Mouse (Mus musculus) megakaryocyte, embryonic 14.5 days (primary cell): ENCODE results near the gene Ptprh.

Experiments
- FLI1 ChIP-seq: IDR thresholded peaks from 2 replicates; pipeline ENCODE4 v1.6.1; 2012; ENCODE audit warnings: low read length, inconsistent platforms, mixed read lengths
- GATA1 ChIP-seq: IDR thresholded peaks from 3 replicates; pipeline ENCODE4 v1.6.1; 2012; ENCODE audit warnings: mixed read lengths, low read length, inconsistent platforms, borderline replicate concordance

DNA sequence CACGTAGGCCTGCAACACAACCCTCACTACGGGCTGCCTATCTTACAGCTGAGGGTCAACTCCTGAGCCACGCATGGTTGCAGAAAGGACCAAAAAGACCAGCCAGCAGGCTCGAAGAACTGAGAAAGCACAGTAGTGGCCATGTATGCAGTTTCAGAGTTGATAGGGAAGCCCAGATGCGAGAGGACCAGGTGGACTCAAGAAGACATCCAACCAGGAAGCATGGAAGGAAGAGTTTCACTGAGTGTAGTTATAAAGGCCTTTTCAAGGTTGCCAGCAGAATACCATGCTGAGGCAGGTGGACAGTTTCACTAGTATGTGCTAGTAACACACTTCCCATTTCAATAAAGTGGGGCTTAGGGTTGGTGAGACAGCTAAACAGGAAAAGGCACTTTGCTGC, 48.9 kb upstream of the Ptprh start:
- TF ChIP-seq GATA1 (no peak), FLI1 (no peak)
